Comparison of ENCODE assay signal across 28 mouse cellular contexts in genomic region chr13:73631837-73632236, GRCm38 (mm10). TPM values are rescaled to one million over a fixed set of nuclear protein-coding genes. Genes with fewer than 3 reads are reported as not detected.
"Had no signal": no experiment of that assay in that cellular context is flagged by ENCODE, and none has a peak within 500 bp of the region (broad histone marks: within the 10 kb centered on the region; RNA-seq: fewer than 3 reads in every experiment).

No protein-coding gene starts in this region.

- H3K27me3 ChIP-seq: kidney, embryonic 15.5 days; limb, embryonic 12.5 days; limb, embryonic 15.5 days; liver, embryonic 13.5 days; midbrain, embryonic 15.5 days; neural tube, embryonic 13.5 days; stomach, embryonic 15.5 days had no signal

- H3K4me3 ChIP-seq: kidney, embryonic 15.5 days; limb, embryonic 12.5 days; limb, embryonic 15.5 days; liver, embryonic 13.5 days; midbrain, embryonic 15.5 days; myocyte; neural tube, embryonic 13.5 days; stomach, embryonic 15.5 days had no signal

- ATAC-seq: midbrain, embryonic 15.5 days had no signal

- H3K27ac ChIP-seq: kidney, embryonic 15.5 days; limb, embryonic 12.5 days; limb, embryonic 15.5 days; liver, embryonic 13.5 days; midbrain, embryonic 15.5 days; neural tube, embryonic 13.5 days; stomach, embryonic 15.5 days had no signal

- H3K9me3 ChIP-seq: kidney, embryonic 15.5 days; limb, embryonic 12.5 days; limb, embryonic 15.5 days; liver, embryonic 13.5 days; midbrain, embryonic 15.5 days; neural tube, embryonic 13.5 days; stomach, embryonic 15.5 days had no signal

- H3K36me3 ChIP-seq: liver, embryonic 13.5 days; stomach, embryonic 15.5 days had no signal

- H3K4me2 ChIP-seq: kidney, embryonic 15.5 days; limb, embryonic 12.5 days; limb, embryonic 15.5 days; liver, embryonic 13.5 days; midbrain, embryonic 11.5 days; midbrain, embryonic 15.5 days; neural tube, embryonic 13.5 days; stomach, embryonic 15.5 days had no signal

- DNase-seq: kidney, adult 8-10 months; kidney, postnatal 10 days; kidney, postnatal 36 days; left cerebral cortex, postnatal 4 days; liver, embryonic 13.5 days; lung, adult 2 months; lung, postnatal 14 days; lung, postnatal 4 days; retina, postnatal 1 day; right cerebral cortex, postnatal 25 days; spleen, adult 18-20 months; thymus, postnatal 25 days had no signal

- H3K9ac ChIP-seq: kidney, embryonic 15.5 days; limb, embryonic 12.5 days; limb, embryonic 15.5 days; liver, embryonic 13.5 days; midbrain, embryonic 15.5 days; neural tube, embryonic 13.5 days; stomach, embryonic 15.5 days had no signal

RNA-seq across cellular contexts. Expression of gene Slc6a18, which starts 46.0 kb away (rescaled TPM):
- total RNA-seq: layer of hippocampus, postnatal 14 days; left cerebral cortex, adult 8-10 months; left cerebral cortex, postnatal 14 days; left cerebral cortex, postnatal 4 days; megakaryocyte progenitor cell, adult 5-6 weeks; megakaryocyte-erythroid progenitor cell, adult 5-6 weeks; monocyte, adult 5-6 weeks; neutrophil, adult 5-6 weeks had no signal
- polyA plus RNA-seq: limb, embryonic 12.5 days; liver, embryonic 13.5 days; lung, adult 2 months; lung, embryonic 16.5 days; midbrain, embryonic 11.5 days; midbrain, embryonic 15.5 days; myocyte; neural tube, embryonic 13.5 days; stomach, embryonic 15.5 days had no signal
